Mouse (Mus musculus) myocyte (in vitro differentiated cells): ENCODE measurements around the gene Sun2. TPM values are rescaled to one million over a fixed set of nuclear protein-coding genes. Genes with fewer than 3 reads are reported as not detected.

Experiments
- H3K27me3 ChIP-seq: one replicate; pipeline ENCODE4 v1.6.1; 2011; ENCODE audit not compliant: control insufficient read depth, insufficient read depth, insufficient read length
- H3K36me3 ChIP-seq: one replicate; pipeline ENCODE4 v1.6.1; 2011; ENCODE audit not compliant: control insufficient read depth, insufficient read depth
- H3K4me2 ChIP-seq: one replicate; pipeline ENCODE4 v1.6.1; 2011; ENCODE audit warnings: low read depth, control low read depth
- H3K4me3 ChIP-seq: one replicate; pipeline ENCODE4 v1.5.1; 2011; ENCODE audit warnings: mild to moderate bottlenecking, control low read depth, moderate library complexity
- H3K79me2 ChIP-seq: one replicate; pipeline ENCODE4 v1.6.1; 2011; ENCODE audit not compliant: control insufficient read depth, insufficient read depth
- H3ac ChIP-seq: one replicate; pipeline ENCODE4 v1.6.1; 2011; ENCODE audit not compliant: control insufficient read depth, insufficient read length
- CEBPB ChIP-seq: IDR thresholded peaks from 2 replicates; pipeline ENCODE4 v1.6.1; 2011; ENCODE audit warnings: mild to moderate bottlenecking, moderate library complexity; ENCODE audit not compliant: poor library complexity, insufficient read depth, severe bottlenecking
- E2F4 ChIP-seq: IDR thresholded peaks from one replicate; pipeline ENCODE4 v1.6.1; 2011; ENCODE audit warnings: mild to moderate bottlenecking, control low read depth, moderate library complexity; ENCODE audit not compliant: insufficient read depth
- MAX ChIP-seq: IDR thresholded peaks from one replicate; pipeline ENCODE4 v1.6.1; 2011; ENCODE audit warnings: low read depth, mild to moderate bottlenecking, control low read depth
- MYOD1 ChIP-seq, 3 experiments: IDR thresholded peaks; one replicate each; pipeline ENCODE4 v1.6.1; 2011; ENCODE audit warnings: control low read depth in 2 of 3, low read depth in 2 of 3, mild to moderate bottlenecking in 2 of 3, moderate library complexity in 1 of 3; ENCODE audit not compliant: insufficient read length in 2 of 3, control insufficient read depth in 1 of 3
- MYOG ChIP-seq, 3 experiments: IDR thresholded peaks; one replicate each; pipeline ENCODE4 v1.6.1; 2011; ENCODE audit warnings: control low read depth in 2 of 3, low read depth in 2 of 3, mild to moderate bottlenecking in 2 of 3; ENCODE audit not compliant: insufficient read length in 2 of 3, control insufficient read depth in 1 of 3, insufficient read depth in 1 of 3
- POLR2A ChIP-seq: IDR thresholded peaks from one replicate; pipeline ENCODE4 v1.6.1; 2011; ENCODE audit warnings: low read depth, mild to moderate bottlenecking, control low read depth, moderate library complexity; ENCODE audit not compliant: insufficient read length
- POLR2AphosphoS2 ChIP-seq: IDR thresholded peaks from one replicate; pipeline ENCODE4 v1.6.1; 2011; ENCODE audit warnings: low read depth, control low read depth; ENCODE audit not compliant: insufficient read length
- REST ChIP-seq: IDR thresholded peaks from one replicate; pipeline ENCODE4 v1.6.1; 2011; ENCODE audit warnings: mild to moderate bottlenecking, control low read depth, moderate library complexity; ENCODE audit not compliant: insufficient read depth, insufficient read length
- SRF ChIP-seq: IDR thresholded peaks from one replicate; pipeline ENCODE4 v1.6.1; 2011; ENCODE audit warnings: low read depth; ENCODE audit not compliant: control insufficient read depth, insufficient read length
- TCF12 ChIP-seq: IDR thresholded peaks from one replicate; pipeline ENCODE4 v1.6.1; 2011; ENCODE audit warnings: mild to moderate bottlenecking, control low read depth; ENCODE audit not compliant: poor library complexity, insufficient read depth, severe bottlenecking
- TCF3 ChIP-seq: IDR thresholded peaks from one replicate; pipeline ENCODE4 v1.6.1; 2011; ENCODE audit warnings: low read depth, control low read depth; ENCODE audit not compliant: insufficient read length
- USF1 ChIP-seq: IDR thresholded peaks from one replicate; pipeline ENCODE4 v1.6.1; 2011; ENCODE audit warnings: low read depth, mild to moderate bottlenecking, control low read depth, moderate library complexity
- polyA plus RNA-seq: library from polyadenylated mRNA; unstranded; fragments of >200 nt; fragmentation: generic; extraction: Trizol; gene quantifications from one replicate; pipeline ENCODE4 v1.2.1, GENCODE M21; 2012; ENCODE audit warnings: missing spikeins

Gene Sun2
- polyA plus RNA-seq, 1 experiment: 78.0 TPM

DNA sequence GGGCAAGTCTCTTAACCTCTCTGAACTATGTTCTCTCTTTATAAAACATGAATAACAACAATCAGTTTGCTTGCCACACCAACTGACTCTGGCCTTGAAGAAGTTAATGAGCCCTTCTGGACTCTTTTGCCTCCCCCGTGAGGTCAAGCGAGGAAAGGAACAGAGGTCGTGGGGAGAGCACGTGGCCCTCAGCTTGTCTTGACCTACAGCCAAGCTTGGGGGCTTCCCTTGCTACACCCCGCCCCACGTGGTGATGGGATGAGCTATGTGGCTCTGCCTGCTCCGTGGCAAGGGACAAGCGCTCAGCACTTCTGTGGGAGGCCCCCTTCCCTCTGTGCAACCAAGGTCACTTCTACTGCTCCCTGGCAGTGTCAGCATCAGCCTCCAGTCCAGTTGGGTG is 2.4 kb upstream of the Sun2 start:
- H3K4me3 ChIP-seq: no peak overlapping the region
- no peaks in the 10 kb centered on the region for H3K36me3 ChIP-seq
- TF ChIP-seq TCF12: no peak
- TF ChIP-seq POLR2AphosphoS2: no peak
- no peak for TF ChIP-seq SRF
- TF ChIP-seq CEBPB: no peak
- no peak for TF ChIP-seq MYOG (IDR thresholded peaks at IDR 0.05; ENCODE audit: control insufficient read depth in 1 of 3, insufficient read depth in 1 of 3, insufficient read length in 2 of 3, low read depth in 2 of 3)
- no peak for TF ChIP-seq E2F4
- no peak for TF ChIP-seq TCF3
- no peak for TF ChIP-seq MYOD1 (IDR thresholded peaks at IDR 0.05; ENCODE audit: control insufficient read depth in 1 of 3, insufficient read length in 2 of 3, low read depth in 2 of 3)
- no peak for TF ChIP-seq MAX
- no peak for TF ChIP-seq REST
- no peaks in the 10 kb centered on the region for H3K27me3 ChIP-seq
- H3K4me2 ChIP-seq: no peak overlapping the region
- no peak overlapping the region for H3ac ChIP-seq
- peaks cover 21% of the 10 kb centered on the region for H3K79me2 ChIP-seq

DNA sequence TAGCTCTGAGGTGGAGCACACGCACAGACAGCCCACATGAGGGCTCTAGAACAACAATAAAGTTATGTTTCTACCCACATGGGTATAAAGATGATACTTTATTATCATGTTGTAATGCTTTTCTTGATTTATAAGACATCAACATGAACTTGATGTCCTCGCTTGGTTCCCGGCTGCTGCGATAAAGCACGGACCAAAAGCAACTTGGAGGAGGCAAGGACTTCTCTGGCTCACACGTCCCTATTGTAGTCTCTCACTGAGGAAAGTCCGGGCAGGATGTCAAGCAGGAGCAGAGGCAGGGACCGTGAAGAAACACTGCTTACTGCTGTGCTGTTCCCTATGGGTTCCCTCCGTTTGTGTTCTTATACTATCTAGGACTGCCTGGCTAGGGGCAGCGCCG is 1.7 kb upstream of the Sun2 start:
- Histone ChIP-seq H3K36me3 (no peaks in the 10 kb centered on the region), H3ac (no peak overlapping the region), H3K4me2 (no peak overlapping the region), H3K4me3 (no peak overlapping the region), H3K79me2 (peaks cover 24% of the 10 kb centered on the region), H3K27me3 (no peaks in the 10 kb centered on the region)
- TF ChIP-seq MYOG (IDR thresholded peaks at IDR 0.05; ENCODE audit: control insufficient read depth in 1 of 3, insufficient read depth in 1 of 3, insufficient read length in 2 of 3, low read depth in 2 of 3): no peak
- no peak for TF ChIP-seq POLR2AphosphoS2
- no peak for TF ChIP-seq REST

DNA sequence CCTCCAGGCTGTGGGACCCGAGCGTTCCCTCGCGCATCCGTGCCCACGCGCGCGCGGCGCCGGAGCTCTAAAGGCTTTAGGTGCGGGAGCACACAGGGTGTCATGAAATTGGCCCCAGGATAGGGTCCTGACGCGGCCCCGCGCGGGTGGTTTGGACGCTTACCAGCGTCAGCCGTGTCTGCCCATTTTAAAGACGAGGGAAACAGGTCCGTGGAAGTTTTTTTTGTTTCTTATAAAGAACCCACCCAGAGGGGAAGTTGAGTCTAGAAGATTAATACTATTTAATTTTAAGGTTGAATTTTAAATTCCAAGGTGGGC is 329 bp upstream of the Sun2 start:
- no peak for TF ChIP-seq MYOD1 (IDR thresholded peaks at IDR 0.05; ENCODE audit: control insufficient read depth in 1 of 3, insufficient read length in 2 of 3, low read depth in 2 of 3)
- peak; percentile 73 for TF ChIP-seq POLR2A
- no peak for TF ChIP-seq MYOG (IDR thresholded peaks at IDR 0.05; ENCODE audit: control insufficient read depth in 1 of 3, insufficient read depth in 1 of 3, insufficient read length in 2 of 3, low read depth in 2 of 3)
- H3K36me3 ChIP-seq: peaks cover 2% of the 10 kb centered on the region
- peaks cover 24% of the 10 kb centered on the region for H3K79me2 ChIP-seq
- H3ac ChIP-seq: peak overlapping the region; percentile 81
- H3K4me3 ChIP-seq: peak overlapping the region; percentile 76
- peak overlapping the region; percentile 97 for H3K4me2 ChIP-seq
- H3K27me3 ChIP-seq: no peaks in the 10 kb centered on the region

DNA sequence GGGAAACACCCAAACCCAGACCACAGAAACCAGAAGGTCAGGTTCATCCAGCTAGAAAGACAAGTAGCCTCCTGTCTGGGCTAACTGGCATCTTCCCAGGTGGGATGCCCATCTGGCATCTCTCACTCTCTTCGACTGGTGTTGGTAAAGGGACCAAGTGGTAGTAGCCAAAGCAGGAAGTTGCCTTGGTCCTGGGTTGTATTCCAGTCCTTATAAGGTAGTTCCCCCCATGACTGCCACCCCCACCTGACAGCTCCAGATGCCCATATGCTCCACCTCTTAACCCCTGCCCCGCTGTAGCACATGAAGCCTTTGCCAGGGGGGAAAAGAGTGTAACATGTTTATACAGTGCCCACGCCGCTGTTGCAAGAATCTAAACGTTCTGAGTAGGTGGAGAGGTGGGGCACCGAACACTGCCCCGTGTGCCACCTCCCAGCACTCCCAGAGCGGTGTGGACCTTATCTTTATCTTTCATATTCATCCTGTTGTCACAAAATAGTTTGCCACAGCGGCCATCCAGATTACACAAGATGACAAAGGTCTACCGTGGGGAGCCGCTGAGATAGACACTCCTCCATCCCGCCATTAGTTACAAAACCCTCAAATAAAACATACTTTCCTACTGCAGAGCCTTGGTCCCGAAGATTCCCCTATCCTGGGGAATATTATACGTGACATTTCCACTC is 1.0 kb downstream of the Sun2 start:
- Histone ChIP-seq H3K4me2 (peak overlapping the region; percentile 92), H3K79me2 (peaks cover 24% of the 10 kb centered on the region), H3ac (peak overlapping the region; percentile 81), H3K4me3 (peak overlapping the region; percentile 76), H3K36me3 (peaks cover 16% of the 10 kb centered on the region), H3K27me3 (no peaks in the 10 kb centered on the region)
- TF ChIP-seq MAX: no peak
- peak; percentile 88 for TF ChIP-seq SRF
- TF ChIP-seq CEBPB: no peak
- peak in 1 of 3 experiments; percentile 24 for TF ChIP-seq MYOD1 (IDR thresholded peaks at IDR 0.05; ENCODE audit: control insufficient read depth in 1 of 3, insufficient read length in 2 of 3, low read depth in 2 of 3)
- peak; percentile 18 for TF ChIP-seq USF1
- TF ChIP-seq POLR2AphosphoS2: peak; percentile 50
- no peak for TF ChIP-seq MYOG (IDR thresholded peaks at IDR 0.05; ENCODE audit: control insufficient read depth in 1 of 3, insufficient read depth in 1 of 3, insufficient read length in 2 of 3, low read depth in 2 of 3)
- no peak for TF ChIP-seq E2F4
- peak; percentile 43 for TF ChIP-seq POLR2A

DNA sequence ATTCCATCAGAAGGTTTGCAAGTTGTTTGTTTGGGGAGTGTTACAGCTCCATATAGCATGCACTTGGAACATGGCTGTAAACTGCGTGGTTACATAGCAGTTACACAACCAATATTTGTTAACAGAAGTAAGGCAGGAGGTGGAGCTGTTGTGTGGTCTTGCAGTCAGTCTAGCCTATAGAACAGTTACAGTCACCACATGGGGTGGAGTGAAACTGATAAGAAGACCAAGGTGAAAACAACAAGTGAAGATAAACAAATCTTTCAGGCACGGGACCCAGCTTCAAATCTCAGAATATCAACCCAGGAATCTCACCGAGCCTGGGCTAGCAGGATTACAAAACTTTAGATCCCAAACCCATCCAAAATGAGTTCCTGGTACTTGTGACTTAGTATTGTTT is 1.6 kb downstream of the Sun2 start:
- Histone ChIP-seq H3K36me3 (peaks cover 17% of the 10 kb centered on the region), H3K4me2 (peak overlapping the region; percentile 92), H3K4me3 (peak overlapping the region; percentile 76), H3K27me3 (no peaks in the 10 kb centered on the region), H3K79me2 (peaks cover 24% of the 10 kb centered on the region), H3ac (no peak overlapping the region)
- no peak for TF ChIP-seq SRF
- TF ChIP-seq REST: no peak
- TF ChIP-seq E2F4: no peak
- no peak for TF ChIP-seq MAX
- no peak for TF ChIP-seq POLR2A
